Mouse (Mus musculus) neural tube, embryonic 10.5 days (tissue): ENCODE data around the gene Ufd1.
"Not testable (repeated sequence)": the region's sequence is repeated elsewhere in the genome, so short reads cannot be mapped to it uniquely, and the experiment has no call there.

Experiments used
- DNase-seq: peaks from one replicate; pipeline ENCODE4 v3.0.0-alpha.2; 2017; ENCODE audit warnings: low spot score; ENCODE audit errors: extremely low spot score

The Ufd1 gene

DNA sequence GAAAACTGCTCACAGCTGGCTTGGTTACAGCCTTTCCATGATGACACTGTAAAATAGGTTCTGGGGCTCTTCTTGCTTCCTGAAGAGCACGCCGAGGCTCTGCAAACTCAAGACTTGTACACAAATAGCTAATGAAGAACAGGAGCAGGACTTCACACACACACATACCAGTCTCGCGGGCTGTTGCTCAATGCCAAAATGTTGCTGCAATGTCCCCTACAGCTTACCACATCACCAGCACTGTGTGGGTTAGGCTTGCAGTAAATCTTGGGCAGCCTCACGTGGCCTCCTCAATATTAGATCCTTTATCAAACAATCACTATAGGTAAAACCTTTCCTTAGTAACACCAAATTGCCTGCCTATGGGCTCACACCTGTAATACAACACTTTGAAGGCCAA lies 2.6 kb upstream of the Ufd1 start:
- no peak for DNase-seq

DNA sequence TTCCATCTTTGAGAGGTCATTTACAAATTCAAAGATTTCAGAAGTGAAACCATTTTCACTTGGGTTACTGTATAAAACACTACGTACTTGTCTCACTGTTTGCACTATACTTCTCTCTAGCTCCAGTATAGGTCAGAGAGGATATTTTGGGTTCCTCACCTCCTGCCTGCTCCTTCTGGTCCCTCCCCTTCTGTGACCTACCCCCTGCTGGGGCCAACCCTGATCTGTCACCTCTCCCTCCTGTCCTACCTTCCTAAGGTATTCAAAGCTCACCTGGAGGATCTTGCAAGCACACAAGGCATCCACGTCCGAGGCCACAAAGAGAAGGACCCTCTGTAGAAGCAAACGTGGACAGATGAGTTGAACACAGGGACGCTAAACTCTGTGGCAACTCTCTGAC lies 547 bp upstream of the Ufd1 start:
- no peak for DNase-seq

DNA sequence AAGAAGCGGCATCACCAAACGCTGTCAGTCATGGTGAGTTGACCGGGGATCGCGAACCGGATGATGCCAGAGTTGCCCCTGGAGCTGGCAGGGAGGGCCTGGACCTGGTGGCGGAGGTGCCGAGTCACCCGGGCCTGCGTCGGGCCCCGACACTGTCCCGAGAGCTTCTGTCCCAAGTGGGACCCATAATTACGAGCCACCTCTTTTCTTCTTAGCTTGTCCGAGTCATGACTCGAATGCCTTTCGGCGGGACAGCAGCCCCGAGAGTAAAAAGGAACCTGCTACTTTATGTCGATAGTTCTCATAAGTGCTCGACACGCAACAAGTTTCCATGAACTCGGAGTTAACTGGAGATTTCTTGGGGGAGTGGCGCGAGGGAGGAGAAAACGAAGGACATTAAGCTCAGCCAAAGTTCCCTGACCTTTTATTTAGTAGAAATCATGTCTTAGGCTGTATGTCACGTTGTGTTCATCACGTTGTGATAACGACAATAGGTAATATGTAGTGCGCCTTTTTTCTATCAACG lies 869 bp downstream of the Ufd1 start:
- DNase-seq = no peak

- no peak for DNase-seq
Measured at GRCm38 (mm10) chr16:18822356-18822755, 10.8 kb downstream of the Ufd1 start.

GRCm38 (mm10) chr16:18822925-18823324 lies 11.3 kb downstream of the Ufd1 start:
- no peak for DNase-seq

- DNase-seq = no peak
Measured at GRCm38 (mm10) chr16:18828630-18829029, 17.1 kb downstream of the Ufd1 start.

GRCm38 (mm10) chr16:18829102-18829501 lies 17.5 kb downstream of the Ufd1 start:
- DNase-seq = no peak

- DNase-seq = no peak
Measured at GRCm38 (mm10) chr16:18833486-18833885, 21.9 kb downstream of the Ufd1 start.

DNA sequence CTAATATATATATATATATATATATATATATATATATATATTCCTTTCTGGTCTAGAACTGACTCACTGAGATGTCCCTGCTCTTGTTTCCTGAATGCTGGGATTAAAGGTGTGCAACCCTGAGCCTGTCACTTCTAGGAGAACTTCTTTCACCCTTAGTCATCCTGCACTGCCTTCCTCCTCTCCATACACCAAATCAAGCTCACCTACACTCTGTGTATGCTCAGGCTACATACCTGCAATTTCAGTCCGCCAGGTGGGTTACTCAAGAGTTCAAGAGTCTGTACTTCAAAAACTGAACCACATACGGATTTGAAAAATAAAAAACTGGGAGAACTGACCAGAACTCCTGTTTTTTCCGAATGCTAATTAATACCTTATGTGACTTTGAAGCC lies 24.5 kb downstream of the Ufd1 start:
- DNase-seq = no peak

DNA sequence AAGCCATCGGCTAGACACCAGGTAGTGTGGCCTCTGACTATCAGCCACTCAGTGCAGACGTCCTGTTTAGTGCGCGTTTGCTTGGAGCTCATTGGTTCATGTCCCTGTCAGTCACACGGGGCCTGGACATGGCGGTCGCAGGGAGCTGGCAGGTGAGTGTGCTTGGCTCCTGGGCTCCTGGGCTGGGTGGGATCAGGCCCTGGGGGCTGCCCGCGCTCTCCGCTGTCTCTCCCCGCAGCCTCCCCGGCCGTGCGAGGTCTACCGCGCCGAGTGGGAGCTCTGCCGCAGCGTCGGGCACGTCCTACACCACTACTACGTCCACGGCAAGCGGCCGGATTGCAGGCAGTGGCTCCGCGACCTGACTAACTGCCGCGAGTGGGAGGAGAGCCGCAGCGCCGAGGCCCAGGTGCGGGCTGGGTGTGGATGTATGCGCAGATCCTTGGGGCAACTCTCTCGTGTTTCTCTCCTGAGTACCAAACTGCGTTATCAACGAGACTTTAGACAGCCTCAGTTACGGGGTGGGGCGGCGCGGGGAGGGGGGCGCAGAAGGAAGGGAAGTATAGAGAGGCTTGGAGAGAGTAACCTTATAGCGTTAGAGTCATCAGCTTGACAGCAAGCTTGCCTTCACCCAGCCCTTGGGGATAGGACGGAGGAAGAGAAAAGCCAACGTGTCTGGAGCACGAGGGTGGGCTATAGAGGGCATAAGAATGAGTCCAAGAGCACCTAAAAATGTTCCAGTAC lies 25.1 kb downstream of the Ufd1 start, which contains the start of the genes 2510002D24Rik and Gm28539:
2510002D24Rik (plus strand) TSS at position 111 of the 741 bp plus-strand sequence.
Gm28539 (plus strand) TSS at position 117 of the 741 bp plus-strand sequence.
- peak; percentile 85 for DNase-seq

DNA sequence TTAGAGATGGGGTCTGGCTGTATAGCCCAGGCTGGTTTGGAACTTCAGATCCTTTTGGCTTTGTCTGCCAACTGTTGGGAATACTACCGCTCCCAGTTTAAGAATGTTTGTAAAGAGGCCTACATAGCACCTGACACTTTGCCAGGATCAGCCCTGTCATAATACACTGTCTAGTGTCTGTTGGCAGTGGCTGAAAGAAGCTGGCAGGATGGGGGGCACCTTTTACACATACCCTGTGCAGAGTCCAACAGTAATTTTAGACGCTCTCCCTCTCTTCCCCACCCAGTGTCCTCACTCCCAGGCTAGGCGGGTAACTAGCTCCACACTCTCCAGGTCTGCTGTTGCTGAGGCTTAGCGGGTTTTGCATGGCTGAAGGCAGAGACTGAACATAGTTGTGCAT lies 26.8 kb downstream of the Ufd1 start:
- DNase-seq = no peak

DNA sequence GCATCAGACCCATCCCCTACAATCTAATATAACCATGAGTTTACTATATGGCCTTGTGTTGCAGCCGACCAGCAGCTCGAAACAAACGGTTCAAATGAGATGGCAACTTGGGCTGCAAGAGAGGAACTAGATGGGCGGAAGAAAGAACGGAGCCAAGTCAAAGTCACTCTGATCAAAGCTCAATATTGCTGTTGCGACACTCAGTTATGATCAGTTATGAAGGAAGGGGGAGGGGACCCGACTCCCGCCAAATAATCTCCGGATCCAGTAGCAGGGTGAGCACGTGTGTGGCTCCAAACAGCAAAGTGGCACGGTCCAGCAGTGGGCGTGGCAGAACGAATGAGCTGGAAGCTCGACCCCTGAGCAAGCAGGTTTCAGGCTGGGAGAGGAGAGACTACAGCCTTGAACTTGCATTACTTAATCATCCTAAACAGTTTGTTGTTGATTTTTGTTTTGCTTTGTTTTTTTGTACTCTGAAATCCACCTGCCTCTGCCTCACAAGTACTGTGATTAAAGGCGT lies 34.8 kb downstream of the Ufd1 start:
- DNase-seq = no peak

DNA sequence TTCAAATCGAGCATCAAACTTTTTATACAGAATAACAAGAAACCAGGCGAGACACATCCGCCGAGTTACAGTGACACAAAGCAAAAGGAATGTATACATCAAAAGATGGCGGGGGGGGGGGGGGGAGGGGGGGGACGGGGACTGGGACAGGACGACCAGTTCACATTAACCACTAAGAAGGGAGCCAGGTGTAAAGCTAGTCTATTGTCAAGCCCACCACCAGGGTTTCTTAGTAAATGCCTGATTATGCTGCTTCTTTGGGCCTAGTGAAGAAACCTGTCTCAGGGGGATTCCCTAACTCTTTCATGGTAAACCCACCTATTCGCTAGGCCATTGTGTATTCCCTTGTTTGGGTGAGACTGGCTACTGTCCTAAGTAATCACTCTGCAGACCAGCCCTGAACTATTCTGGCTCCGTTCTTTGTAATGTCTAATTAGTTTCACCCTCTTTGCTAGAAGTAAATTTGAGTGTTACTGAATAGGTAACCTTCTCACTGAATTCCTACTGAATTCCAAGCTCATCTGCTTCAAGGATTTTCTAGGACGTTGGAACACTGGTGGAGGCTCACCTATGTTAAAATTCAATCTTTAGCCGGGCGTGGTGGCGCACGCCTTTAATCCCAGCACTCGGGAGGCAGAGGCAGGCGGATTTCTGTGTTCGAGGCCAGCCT lies 38.1 kb downstream of the Ufd1 start:
- not testable (repeated sequence) for DNase-seq

DNA sequence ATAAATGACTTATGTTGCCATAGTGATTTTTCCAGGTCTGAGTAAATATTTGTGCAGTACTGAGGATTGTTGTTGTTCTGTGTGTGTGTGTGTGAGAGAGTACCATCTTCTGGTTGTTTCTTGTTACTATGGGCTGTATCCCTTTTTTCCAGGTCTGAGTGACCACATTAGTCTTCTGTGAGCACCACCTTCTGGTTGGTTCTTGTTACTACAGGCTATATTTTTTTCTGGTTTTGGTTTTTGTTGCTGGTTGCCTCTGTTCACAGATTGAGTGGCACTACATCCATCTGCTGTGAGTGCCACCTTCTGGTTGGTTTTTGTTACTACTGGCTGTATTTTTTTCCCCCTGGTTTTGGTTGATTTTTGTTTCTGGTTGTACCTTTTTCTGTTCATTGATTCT lies 47.0 kb downstream of the Ufd1 start:
- DNase-seq = no peak

GRCm38 (mm10) chr16:18860186-18860585 lies 48.6 kb downstream of the Ufd1 start:
- DNase-seq = no peak

GRCm38 (mm10) chr16:18870495-18870894 lies 58.9 kb downstream of the Ufd1 start:
- not testable (repeated sequence) for DNase-seq

- no peak for DNase-seq
Measured at GRCm38 (mm10) chr16:18876091-18876441, 64.5 kb downstream of the Ufd1 start.

GRCm38 (mm10) chr16:18876442-18877308 lies 65.1 kb downstream of the Ufd1 start, which contains the start of the genes Mrpl40 and Hira:
TSS of gene Mrpl40 (minus strand) at chr16:18876862.
TSS of gene Hira (plus strand) at chr16:18877037.
- peak; percentile 95 for DNase-seq

GRCm38 (mm10) chr16:18877386-18878090 lies 66.0 kb downstream of the Ufd1 start:
- DNase-seq = peak; percentile 79

- DNase-seq = no peak
Measured at GRCm38 (mm10) chr16:18878091-18878720, 66.6 kb downstream of the Ufd1 start.
